Mouse (Mus musculus): ENCODE measurements around the gene Gtf2f1.
A peak's percentile ranks its signal among the peaks of the same experiment; 100 is the strongest.

Gene Gtf2f1

GRCm38 (mm10) chr17:56973956-56974707 lies 37.0 kb downstream of the Gtf2f1 start:
- no peak for DNase-seq (ENCODE audit: low spot score)

- no peak for DNase-seq (ENCODE audit: low spot score)
Observed at GRCm38 (mm10) chr17:56970081-56970480, 41.0 kb downstream of the Gtf2f1 start.

GRCm38 (mm10) chr17:56969321-56969720 lies 41.8 kb downstream of the Gtf2f1 start:
- no peak for DNase-seq (ENCODE audit: low spot score)

- no peak for DNase-seq (ENCODE audit: low spot score)
Observed at GRCm38 (mm10) chr17:56963646-56964045, 47.4 kb downstream of the Gtf2f1 start.

- DNase-seq (ENCODE audit: low spot score), result no peak
Observed at GRCm38 (mm10) chr17:56962642-56963405, 48.3 kb downstream of the Gtf2f1 start.

- DNase-seq (ENCODE audit: low spot score), result no peak
Observed at GRCm38 (mm10) chr17:56961880-56962279, 49.2 kb downstream of the Gtf2f1 start.

GRCm38 (mm10) chr17:56958667-56959066 lies 52.4 kb downstream of the Gtf2f1 start:
- no peak for DNase-seq (ENCODE audit: low spot score)

- DNase-seq (ENCODE audit: low spot score), result peak; percentile 24
Observed at GRCm38 (mm10) chr17:56957763-56958429, 53.2 kb downstream of the Gtf2f1 start.

GRCm38 (mm10) chr17:56954871-56955270 lies 56.2 kb downstream of the Gtf2f1 start:
- DNase-seq (ENCODE audit: low spot score), result no peak

All from lung, postnatal 25 days (tissue).